Mouse (Mus musculus): ENCODE data around the gene Lrrfip2. TPM values are rescaled to one million over a fixed set of nuclear protein-coding genes. Genes with fewer than 3 reads are reported as not detected.
A peak's percentile ranks its signal among the peaks of the same experiment; 100 is the strongest.

Gene Lrrfip2
- polyA plus RNA-seq, 1 experiment from 2014 or later = 45.2 TPM

DNA sequence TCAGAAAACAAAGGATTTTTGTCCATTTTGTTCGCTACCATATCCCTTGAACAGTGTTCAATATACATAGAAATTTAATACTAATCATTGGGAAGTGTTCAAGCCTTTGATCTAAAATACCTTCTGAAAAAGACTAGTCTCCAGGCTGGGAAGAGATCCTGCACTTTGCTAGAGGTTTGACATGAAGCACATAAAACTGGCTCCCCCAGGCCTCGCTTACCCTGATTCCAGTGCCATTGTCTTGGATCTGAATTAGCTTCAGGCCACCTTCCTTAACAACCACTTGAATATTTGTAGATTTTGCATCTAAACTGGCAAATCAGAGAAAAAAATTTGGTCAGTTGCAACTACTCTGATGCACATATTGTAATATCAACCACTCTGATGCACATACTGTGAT lies 150.6 kb downstream of the Lrrfip2 start:
- H3K9ac ChIP-seq (ENCODE audit: low read length) = no peak overlapping the region
- H3K4me3 ChIP-seq (ENCODE audit: low read depth, low read length) = no peak overlapping the region
- peaks cover 23% of the 10 kb centered on the region for H3K36me3 ChIP-seq (ENCODE audit: control insufficient read depth, insufficient read depth, low read length)
- peaks cover 7% of the 10 kb centered on the region for H3K4me1 ChIP-seq (ENCODE audit: control insufficient read depth, insufficient read depth, low read length)
- no peak for DNase-seq (ENCODE audit: low spot score)
- H3K4me2 ChIP-seq (ENCODE audit: low read length) = no peak overlapping the region
- no peak overlapping the region for H3K27ac ChIP-seq (ENCODE audit: low read depth, low read length)
- WGBS = 92% methylated on average over 2 of the region's 2 CpGs
- H3K9me3 ChIP-seq (replicated peaks; ENCODE audit: control insufficient read depth, low read length) = no peaks in the 10 kb centered on the region
- ATAC-seq = no peak
- no peaks in the 10 kb centered on the region for H3K27me3 ChIP-seq (replicated peaks; ENCODE audit: control insufficient read depth, insufficient read depth, low read length)

DNA sequence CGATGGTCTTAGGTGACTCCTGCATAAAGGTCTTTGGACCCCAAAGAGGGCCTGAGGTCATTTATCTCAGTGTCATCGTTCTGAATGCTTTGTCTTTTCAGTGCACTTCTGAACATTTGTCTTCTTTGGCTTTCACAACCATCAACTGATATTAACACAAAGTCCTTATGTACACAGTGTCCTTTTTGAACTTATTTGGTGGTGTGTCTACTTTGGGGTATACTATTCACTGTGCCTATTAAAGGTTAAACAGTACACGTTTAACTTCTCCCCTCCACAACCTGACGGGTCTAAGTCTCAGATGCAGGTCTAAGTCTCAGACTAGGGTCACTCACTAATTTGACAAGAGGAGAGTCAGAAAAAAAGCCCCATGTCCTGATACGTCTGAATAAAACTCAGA lies 153.2 kb downstream of the Lrrfip2 start:
- WGBS = 18% methylated on average over 5 of the region's 5 CpGs
- Histone ChIP-seq H3K9me3 (replicated peaks; ENCODE audit: control insufficient read depth, low read length) (no peaks in the 10 kb centered on the region), H3K27ac (ENCODE audit: low read depth, low read length) (peak overlapping the region; percentile 89), H3K4me1 (ENCODE audit: control insufficient read depth, insufficient read depth, low read length) (peaks cover 26% of the 10 kb centered on the region), H3K4me3 (ENCODE audit: low read depth, low read length) (peak overlapping the region; percentile 83), H3K4me2 (ENCODE audit: low read length) (peak overlapping the region; percentile 64), H3K9ac (ENCODE audit: low read length) (peak overlapping the region; percentile 69), H3K36me3 (ENCODE audit: control insufficient read depth, insufficient read depth, low read length) (peaks cover 22% of the 10 kb centered on the region; the same call in 1 of the 2 replicates), H3K27me3 (replicated peaks; ENCODE audit: control insufficient read depth, insufficient read depth, low read length) (no peaks in the 10 kb centered on the region)
- ATAC-seq = no peak
- DNase-seq (ENCODE audit: low spot score) = no peak

DNA sequence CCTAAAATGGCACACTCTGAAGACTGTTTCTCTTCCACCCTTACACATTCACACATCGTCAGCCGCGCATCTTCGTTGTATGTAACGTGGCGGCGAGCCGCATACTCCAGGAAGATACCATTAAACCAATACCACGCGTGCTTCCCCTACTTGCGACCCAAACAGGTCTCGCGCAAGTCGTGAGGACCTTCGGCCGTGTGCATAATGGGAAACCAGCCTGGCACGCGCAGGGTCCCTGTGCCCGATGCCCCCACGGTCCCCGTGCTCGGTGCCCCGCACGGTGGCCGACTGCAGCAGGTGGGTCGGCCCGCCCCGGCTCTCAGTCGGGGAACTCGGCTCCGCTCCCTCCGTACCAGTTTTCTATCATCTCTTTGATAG lies 153.7 kb downstream of the Lrrfip2 start:
- H3K4me2 ChIP-seq (ENCODE audit: low read length) = peak overlapping the region; percentile 64
- under 1% methylated on average over 32 of the region's 32 CpGs for WGBS

DNA sequence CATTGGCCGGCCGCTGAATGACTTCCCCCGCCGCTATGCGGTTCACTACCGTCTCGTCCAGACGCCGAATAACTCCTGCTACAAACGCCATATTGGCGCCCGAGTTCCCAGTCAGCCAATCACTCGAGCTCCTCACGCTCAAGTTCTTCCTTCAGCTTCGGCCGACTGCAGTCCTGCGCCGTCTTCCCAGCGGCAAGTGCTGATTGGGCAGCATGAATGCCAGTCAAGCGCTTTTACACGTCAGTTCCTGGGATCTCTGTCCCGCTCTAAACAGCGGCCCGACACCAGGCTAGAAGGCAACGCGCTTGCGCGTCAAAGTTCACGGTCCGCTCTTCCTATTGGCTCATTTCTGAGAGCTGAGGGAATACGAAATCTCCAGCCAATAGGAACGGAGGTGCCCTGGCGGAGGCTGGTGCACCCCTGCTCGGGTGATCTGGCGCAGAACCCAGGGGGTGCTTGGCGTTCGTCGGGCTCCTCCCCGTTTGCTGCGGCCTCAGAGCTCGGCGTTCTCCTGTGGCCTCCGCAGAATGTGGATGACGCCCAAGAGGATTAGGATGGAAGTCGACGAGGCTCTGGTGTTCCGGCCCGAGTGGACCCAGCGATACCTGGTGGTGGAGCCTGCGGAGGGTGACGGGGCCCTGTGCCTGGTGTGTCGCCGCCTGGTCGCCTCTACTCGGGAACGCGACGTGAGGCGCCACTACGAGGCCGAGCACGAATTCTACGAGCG lies 154.2 kb downstream of the Lrrfip2 start, which contains the start of the genes Mlh1 and Epm2aip1:
Gene Mlh1, minus strand, starts transcription at position 358 of the 727 bp plus-strand sequence.
Gene Epm2aip1, plus strand, starts transcription at position 496 of the 727 bp plus-strand sequence.
- DNase-seq (ENCODE audit: low spot score) = peak; percentile 100
- peak within 1 kb of the TSS; percentile 95 for H3K9ac ChIP-seq (ENCODE audit: low read length)
- peak; percentile 99 for ATAC-seq
- under 1% methylated on average over 60 of the region's 64 CpGs for WGBS
- peak within 1 kb of the TSS; percentile 91 for H3K27ac ChIP-seq (ENCODE audit: low read depth, low read length)
- H3K4me3 ChIP-seq (ENCODE audit: low read depth, low read length) = peak within 1 kb of the TSS; percentile 83
- no peaks in the 10 kb centered on the region for H3K27me3 ChIP-seq (replicated peaks; ENCODE audit: control insufficient read depth, insufficient read depth, low read length)
- H3K4me1 ChIP-seq (ENCODE audit: control insufficient read depth, insufficient read depth, low read length) = peaks cover 29% of the 10 kb centered on the region
- H3K36me3 ChIP-seq (ENCODE audit: control insufficient read depth, insufficient read depth, low read length) = peaks cover 29% of the 10 kb centered on the region
- H3K4me2 ChIP-seq (ENCODE audit: low read length) = peak within 1 kb of the TSS; percentile 91
- H3K9me3 ChIP-seq (replicated peaks; ENCODE audit: control insufficient read depth, low read length) = no peaks in the 10 kb centered on the region

More for the DNA sequence above, 153.7 kb downstream of the Lrrfip2 start:
- Histone ChIP-seq H3K36me3 (ENCODE audit: control insufficient read depth, insufficient read depth, low read length) (peaks cover 25% of the 10 kb centered on the region), H3K4me3 (ENCODE audit: low read depth, low read length) (peak overlapping the region; percentile 83), H3K9me3 (replicated peaks; ENCODE audit: control insufficient read depth, low read length) (no peaks in the 10 kb centered on the region), H3K9ac (ENCODE audit: low read length) (peak overlapping the region; percentile 69), H3K27me3 (replicated peaks; ENCODE audit: control insufficient read depth, insufficient read depth, low read length) (no peaks in the 10 kb centered on the region), H3K4me1 (ENCODE audit: control insufficient read depth, insufficient read depth, low read length) (peaks cover 26% of the 10 kb centered on the region), H3K27ac (ENCODE audit: low read depth, low read length) (peak overlapping the region; percentile 89)
- DNase-seq (ENCODE audit: low spot score) = peak; percentile 70
- peak; percentile 73 for ATAC-seq

DNA sequence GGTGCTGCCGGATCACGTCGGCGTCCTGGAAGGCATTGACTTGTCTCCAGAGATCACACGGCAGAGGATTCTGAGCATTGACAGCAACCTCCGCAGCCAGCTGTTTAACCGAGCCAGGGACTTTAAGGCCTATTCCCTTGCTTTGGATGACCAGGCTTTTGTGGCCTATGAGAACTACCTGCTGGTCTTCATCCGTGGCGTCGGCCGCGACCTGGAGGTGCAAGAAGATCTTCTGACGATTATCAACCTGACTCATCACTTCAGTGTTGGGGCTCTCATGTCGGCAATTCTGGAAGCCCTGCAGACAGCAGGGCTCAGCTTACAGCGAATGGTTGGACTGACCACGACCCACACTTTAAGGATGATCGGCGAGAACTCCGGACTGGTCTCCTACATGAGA lies 155.0 kb downstream of the Lrrfip2 start:
- DNase-seq (ENCODE audit: low spot score) = no peak

DNA sequence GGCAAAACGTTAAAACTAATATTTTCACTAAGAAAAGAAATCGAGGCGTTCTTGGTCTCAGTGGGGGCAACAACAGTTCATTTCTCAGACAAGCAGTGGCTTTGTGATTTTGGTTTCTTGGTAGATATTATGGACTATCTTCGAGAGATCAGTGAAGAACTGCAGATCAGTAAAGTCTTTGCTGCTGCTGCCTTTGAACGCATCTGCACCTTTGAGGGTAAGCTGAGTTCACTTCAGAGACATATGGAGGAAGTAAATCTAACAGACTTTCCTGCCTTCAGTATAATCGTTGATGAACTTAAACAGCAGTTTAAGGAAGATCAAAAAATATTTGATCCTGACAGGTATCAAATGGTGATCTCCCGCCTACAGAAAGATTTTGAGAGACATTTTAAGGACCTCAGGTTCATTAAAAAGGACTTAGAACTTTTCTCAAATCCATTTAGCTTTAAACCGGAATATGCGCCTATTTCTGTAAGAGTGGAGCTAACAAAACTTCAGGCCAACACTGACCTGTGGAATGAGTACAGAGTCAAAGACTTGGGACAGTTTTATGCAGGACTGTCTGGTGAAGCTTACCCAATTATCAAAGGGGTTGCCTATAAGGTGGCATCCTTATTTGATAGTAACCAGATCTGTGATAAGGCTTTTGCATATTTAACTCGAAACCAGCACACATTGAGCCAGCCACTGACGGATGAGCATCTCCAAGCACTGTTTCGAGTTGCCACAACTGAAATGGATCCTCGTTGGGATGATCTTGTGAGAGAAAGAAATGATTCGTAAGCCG lies 155.8 kb downstream of the Lrrfip2 start:
- DNase-seq (ENCODE audit: low spot score) (no peak), ATAC-seq (no peak)
- Histone ChIP-seq H3K9me3 (replicated peaks; ENCODE audit: control insufficient read depth, low read length) (no peaks in the 10 kb centered on the region), H3K4me3 (ENCODE audit: low read depth, low read length) (peak overlapping the region; percentile 83), H3K27me3 (replicated peaks; ENCODE audit: control insufficient read depth, insufficient read depth, low read length) (no peaks in the 10 kb centered on the region), H3K27ac (ENCODE audit: low read depth, low read length) (no peak overlapping the region), H3K36me3 (ENCODE audit: control insufficient read depth, insufficient read depth, low read length) (peaks cover 28% of the 10 kb centered on the region), H3K4me2 (ENCODE audit: low read length) (peak overlapping the region; percentile 91), H3K4me1 (ENCODE audit: control insufficient read depth, insufficient read depth, low read length) (peaks cover 30% of the 10 kb centered on the region), H3K9ac (ENCODE audit: low read length) (peak overlapping the region; percentile 95)
- 80% methylated on average over 15 of the region's 15 CpGs for WGBS

More for the DNA sequence above, 155.0 kb downstream of the Lrrfip2 start:
- Histone ChIP-seq H3K9ac (ENCODE audit: low read length) (peak overlapping the region; percentile 95), H3K4me2 (ENCODE audit: low read length) (peak overlapping the region; percentile 91), H3K27me3 (replicated peaks; ENCODE audit: control insufficient read depth, insufficient read depth, low read length) (no peaks in the 10 kb centered on the region), H3K9me3 (replicated peaks; ENCODE audit: control insufficient read depth, low read length) (no peaks in the 10 kb centered on the region), H3K36me3 (ENCODE audit: control insufficient read depth, insufficient read depth, low read length) (peaks cover 25% of the 10 kb centered on the region), H3K4me3 (ENCODE audit: low read depth, low read length) (peak overlapping the region; percentile 83), H3K4me1 (ENCODE audit: control insufficient read depth, insufficient read depth, low read length) (peaks cover 30% of the 10 kb centered on the region), H3K27ac (ENCODE audit: low read depth, low read length) (peak overlapping the region; percentile 91; the same call in 1 of the 2 replicates)
- WGBS = 14% methylated on average over 19 of the region's 19 CpGs
- ATAC-seq = no peak

DNA sequence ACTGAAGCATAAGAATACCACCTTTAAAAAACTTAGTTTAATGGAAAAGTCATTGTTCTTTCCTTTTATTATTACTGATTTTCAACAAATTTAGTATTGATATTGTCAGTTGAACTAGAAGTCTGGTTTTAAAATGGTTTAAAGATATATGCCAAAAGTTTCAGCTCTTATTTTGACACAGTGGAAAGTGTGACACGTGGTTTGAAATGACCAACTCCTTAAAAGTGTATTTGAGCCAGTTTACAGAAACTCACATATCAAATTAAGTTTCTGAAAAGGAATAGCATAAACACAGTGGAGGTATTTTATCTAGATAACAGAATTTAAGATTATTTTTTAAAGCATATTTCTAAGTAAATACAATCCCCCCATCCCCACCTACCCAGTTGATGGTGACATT lies 156.6 kb downstream of the Lrrfip2 start:
- Histone ChIP-seq H3K27ac (ENCODE audit: low read depth, low read length) (no peak overlapping the region), H3K4me2 (ENCODE audit: low read length) (peak overlapping the region; percentile 91), H3K27me3 (replicated peaks; ENCODE audit: control insufficient read depth, insufficient read depth, low read length) (no peaks in the 10 kb centered on the region), H3K9ac (ENCODE audit: low read length) (no peak overlapping the region), H3K9me3 (replicated peaks; ENCODE audit: control insufficient read depth, low read length) (no peaks in the 10 kb centered on the region), H3K36me3 (ENCODE audit: control insufficient read depth, insufficient read depth, low read length) (peaks cover 35% of the 10 kb centered on the region), H3K4me3 (ENCODE audit: low read depth, low read length) (no peak overlapping the region), H3K4me1 (ENCODE audit: control insufficient read depth, insufficient read depth, low read length) (peaks cover 30% of the 10 kb centered on the region)
- no peak for DNase-seq (ENCODE audit: low spot score)
- no peak for ATAC-seq
- 91% methylated on average over 1 of the region's 1 CpGs for WGBS

DNA sequence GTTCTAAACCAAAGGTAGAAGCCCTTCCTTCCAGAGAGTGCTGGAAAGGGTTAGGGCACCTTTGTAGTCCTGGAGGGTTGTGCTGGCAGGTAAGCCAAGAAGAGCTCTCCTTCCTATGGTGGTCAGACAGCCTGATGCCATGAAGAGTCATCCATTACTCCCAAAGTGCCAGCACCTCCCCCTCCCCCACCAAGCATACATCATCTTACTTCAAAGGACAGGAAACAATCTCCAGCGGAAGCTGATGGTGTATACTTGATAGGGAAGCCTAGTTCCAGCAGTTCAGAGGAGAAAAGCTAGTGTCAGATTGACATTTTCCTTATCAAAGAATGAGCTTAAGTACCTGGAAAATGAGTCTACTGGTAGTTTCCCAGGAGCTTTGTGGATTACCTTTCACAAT lies 157.8 kb downstream of the Lrrfip2 start:
- no peak for ATAC-seq
- 63% methylated on average over 1 of the region's 1 CpGs for WGBS
- no peak for DNase-seq (ENCODE audit: low spot score)

More for the DNA sequence above, 157.8 kb downstream of the Lrrfip2 start:
- peaks cover 30% of the 10 kb centered on the region for H3K4me1 ChIP-seq (ENCODE audit: control insufficient read depth, insufficient read depth, low read length)
- no peaks in the 10 kb centered on the region for H3K27me3 ChIP-seq (replicated peaks; ENCODE audit: control insufficient read depth, insufficient read depth, low read length)
- H3K27ac ChIP-seq (ENCODE audit: low read depth, low read length) = no peak overlapping the region
- H3K36me3 ChIP-seq (ENCODE audit: control insufficient read depth, insufficient read depth, low read length) = peaks cover 44% of the 10 kb centered on the region
- no peak overlapping the region for H3K9ac ChIP-seq (ENCODE audit: low read length)
- no peak overlapping the region for H3K4me3 ChIP-seq (ENCODE audit: low read depth, low read length)
- no peaks in the 10 kb centered on the region for H3K9me3 ChIP-seq (replicated peaks; ENCODE audit: control insufficient read depth, low read length)
- H3K4me2 ChIP-seq (ENCODE audit: low read length) = peak overlapping the region; percentile 34

Measured in forebrain, embryonic 14.5 days (tissue).